In genomic region chr1:194780794-194781390, GRCm38 (mm10) we compare ENCODE assay signal across 18 mouse cellular contexts.
DNase-seq lines count a peak whose midpoint lies in the region; ATAC-seq and TF ChIP-seq lines count a peak whose summit lies in the region.
"Had no signal": no experiment of that assay in that cellular context is flagged by ENCODE, and none has a peak within 500 bp of the region (broad histone marks: within the 10 kb centered on the region; RNA-seq: fewer than 3 reads in every experiment).

No protein-coding gene starts in this region.

- DNase-seq in cerebellum, postnatal 14 days = peak; percentile 35 to 41
- no peak for DNase-seq in cerebellum, adult 11-12 months
- DNase-seq in heart, adult 2 months = no peak
- peak; percentile 42 for DNase-seq in left cerebral cortex, postnatal 4 days
- no peak for DNase-seq in left cerebral cortex, postnatal 14 days (ENCODE audit: low spot score in 2 of 2)
- peak; percentile 47 for DNase-seq in brain, embryonic 14.5 days (ENCODE audit: low read depth)
- no peak for DNase-seq in MN1 (ENCODE audit: low spot score)
- DNase-seq: adrenal gland, postnatal 14 days; forebrain, postnatal 0 days; gastrocnemius, postnatal 14 days; kidney, adult 9 months; kidney, postnatal 14 days; thymus, adult 18-20 months; thymus, postnatal 4 days had no signal

- no peak overlapping the region for H3K4me2 ChIP-seq in heart, embryonic 13.5 days
- H3K4me2 ChIP-seq: midbrain, embryonic 12.5 days had no signal

- no peak for ATAC-seq in heart, embryonic 13.5 days (ENCODE audit: extremely low read depth, insufficient number of reproducible peaks, low FRiP score, low TSS enrichment)
- ATAC-seq: forebrain, postnatal 0 days; intestine, embryonic 16.5 days had no signal

- 81% methylated on average over 5 of the region's 5 CpGs for WGBS in heart, embryonic 13.5 days
- 88% methylated on average over 5 of the region's 5 CpGs for WGBS in heart, adult 2 months

- H3K4me3 ChIP-seq in heart, embryonic 13.5 days = no peak overlapping the region
- H3K4me3 ChIP-seq in heart, adult 2 months = no peak overlapping the region
- H3K4me3 ChIP-seq: midbrain, embryonic 12.5 days had no signal

- intact Hi-C loops in heart, adult 2 months (cut with DNase I) = no loop called here
- intact Hi-C loops in left cerebral cortex, postnatal 4 days (cut with DNase I) = no loop called here
- intact Hi-C loops in left cerebral cortex, postnatal 14 days (cut with DNase I) = no loop called here

- H3K79me2 ChIP-seq in heart, adult 2 months (replicated peaks; ENCODE audit: control insufficient read depth, insufficient read depth, low read length) = no peaks in the 10 kb centered on the region

- 0 out of 2 replicates have a peak, but pooled peaks cover 3% of the 10 kb centered on the region for H3K27me3 ChIP-seq in heart, embryonic 13.5 days (replicated peaks)
- no peaks in the 10 kb centered on the region for H3K27me3 ChIP-seq in heart, adult 2 months (ENCODE audit: control insufficient read depth, insufficient read depth, low read length)
- H3K27me3 ChIP-seq: midbrain, embryonic 12.5 days had no signal

- H3K36me3 ChIP-seq in heart, embryonic 13.5 days = peaks cover 45% of the 10 kb centered on the region
- H3K36me3 ChIP-seq in heart, adult 2 months (ENCODE audit: control insufficient read depth, insufficient read depth, low read length) = peaks cover 5% of the 10 kb centered on the region; the same call in 1 of the 2 replicates

- TF ChIP-seq CTCF in heart, adult 2 months (IDR thresholded peaks at IDR 0.05) = no peak
- TF ChIP-seq CTCF in brain, embryonic 14.5 days (IDR thresholded peaks at IDR 0.05; ENCODE audit: borderline replicate concordance, extremely low read depth, insufficient read depth, insufficient read length) = no peak

- no peaks in the 10 kb centered on the region for H3K9me3 ChIP-seq in heart, embryonic 13.5 days
- H3K9me3 ChIP-seq: midbrain, embryonic 12.5 days had no signal

- H3K4me1 ChIP-seq in heart, embryonic 13.5 days = no peaks in the 10 kb centered on the region
- no peaks in the 10 kb centered on the region for H3K4me1 ChIP-seq in heart, adult 2 months (ENCODE audit: control insufficient read depth, insufficient read depth, low read length)
- H3K4me1 ChIP-seq: midbrain, embryonic 12.5 days had no signal

- TF ChIP-seq POLR2A in heart, adult 2 months (IDR thresholded peaks at IDR 0.05; ENCODE audit: insufficient read depth, low read depth, low read length) = no peak
- TF ChIP-seq POLR2A in brain, embryonic 14.5 days (IDR thresholded peaks at IDR 0.05; ENCODE audit: borderline replicate concordance, extremely low read depth, insufficient read depth, insufficient read length, poor library complexity, severe bottlenecking) = no peak

- H3K9ac ChIP-seq in heart, embryonic 13.5 days = no peak overlapping the region
- H3K9ac ChIP-seq in heart, adult 2 months (ENCODE audit: low read depth, low read length) = no peak overlapping the region
- H3K9ac ChIP-seq: forebrain, postnatal 0 days; midbrain, embryonic 12.5 days had no signal

- no peak for TF ChIP-seq EP300 in heart, adult 2 months (IDR thresholded peaks at IDR 0.05; ENCODE audit: insufficient read depth, low read depth, low read length)

- 0 out of 2 replicates have a peak overlapping the region, but pooled peaks have one; percentile 15 for H3K27ac ChIP-seq in heart, embryonic 13.5 days (replicated peaks)
- H3K27ac ChIP-seq in heart, adult 2 months = no peak overlapping the region
- H3K27ac ChIP-seq: macrophage; midbrain, embryonic 12.5 days had no signal

Comparison
In these comparisons a context has a peak if more than half of its experiments do, and no peak if none do; other contexts are left out.
1. DNase-seq: peak in cerebellum, postnatal 14 days (2 of 2), left cerebral cortex, postnatal 4 days (single experiment) and brain, embryonic 14.5 days (single experiment); none in cerebellum, adult 11-12 months (single experiment), heart, adult 2 months (0 of 2), left cerebral cortex, postnatal 14 days (0 of 2) and MN1 (single experiment).